Mouse (Mus musculus): Measurements from ENCODE around the gene Kcnc2.
A peak's percentile ranks its signal among the peaks of the same experiment; 100 is the strongest.
"Not testable (repeated sequence)": the region's sequence is repeated elsewhere in the genome, so short reads cannot be mapped to it uniquely, and the experiment has no call there.

Gene Kcnc2

DNA sequence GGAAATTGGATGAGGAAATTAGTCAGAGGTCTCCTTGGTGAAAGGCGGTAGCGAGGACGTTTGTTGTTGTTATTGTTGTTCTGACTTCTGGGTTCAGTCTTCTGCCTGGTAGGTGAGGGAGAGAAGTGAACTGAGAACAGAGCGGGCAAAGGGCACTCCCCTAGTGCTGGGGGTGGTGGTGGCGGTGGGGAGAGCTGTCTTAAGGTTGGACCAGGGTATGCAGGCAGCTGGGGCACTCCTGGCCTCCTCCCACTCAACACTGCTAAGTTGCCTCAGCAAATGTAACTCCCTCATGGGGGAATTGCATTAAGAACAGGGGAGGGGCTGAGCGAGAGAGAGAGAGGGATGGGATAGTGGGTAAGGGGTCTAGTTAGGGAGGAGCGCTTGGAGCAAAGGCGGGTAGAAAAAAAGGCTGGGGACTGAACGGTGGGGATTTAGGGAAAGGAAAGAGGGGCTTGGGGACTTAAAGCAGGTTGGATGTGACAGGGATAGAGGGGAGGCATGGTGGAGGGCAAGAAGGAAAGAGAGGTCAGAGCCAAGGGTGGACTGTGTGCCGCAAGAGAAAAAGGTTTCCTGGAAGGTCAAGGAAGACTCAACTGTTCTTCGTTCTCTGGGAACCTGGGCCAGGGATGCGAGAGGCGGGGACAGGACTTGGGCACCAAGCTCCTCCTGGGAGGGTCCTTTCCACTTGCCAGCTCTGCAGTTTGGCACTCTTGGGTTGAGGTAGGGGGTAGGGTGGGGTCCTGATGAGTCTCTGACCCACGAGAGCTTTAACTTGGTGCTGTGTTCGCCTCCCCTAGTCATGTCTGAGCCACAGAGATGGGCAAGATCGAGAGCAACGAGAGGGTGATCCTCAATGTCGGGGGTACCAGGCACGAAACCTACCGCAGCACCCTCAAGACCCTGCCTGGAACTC lies at the start of gene Kcnc2:
Gene Kcnc2 (plus strand): TSS at position 235 of the 916 bp plus-strand sequence.
- peak; percentile 7 to 13 for DNase-seq

DNA sequence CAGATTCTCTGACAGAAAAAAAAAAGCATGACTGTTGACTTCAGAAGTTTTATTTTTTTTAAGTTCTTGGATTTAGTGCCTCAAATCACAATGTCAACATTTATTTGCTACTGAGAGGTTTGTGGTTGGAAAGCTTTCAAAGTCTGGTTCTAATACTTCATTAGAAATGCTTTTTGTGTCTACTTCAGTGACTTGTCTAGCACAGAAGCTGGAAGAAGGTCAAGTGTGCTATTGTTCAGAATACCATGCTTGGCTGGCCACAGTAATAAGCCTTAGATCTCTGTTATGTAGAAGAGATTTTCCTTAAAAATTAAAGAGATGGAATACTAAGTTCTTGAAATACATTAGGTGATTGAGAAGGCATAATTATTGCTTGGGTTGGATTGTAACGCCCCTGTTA lies 43.8 kb upstream of the Kcnc2 start:
- DNase-seq = no peak

DNA sequence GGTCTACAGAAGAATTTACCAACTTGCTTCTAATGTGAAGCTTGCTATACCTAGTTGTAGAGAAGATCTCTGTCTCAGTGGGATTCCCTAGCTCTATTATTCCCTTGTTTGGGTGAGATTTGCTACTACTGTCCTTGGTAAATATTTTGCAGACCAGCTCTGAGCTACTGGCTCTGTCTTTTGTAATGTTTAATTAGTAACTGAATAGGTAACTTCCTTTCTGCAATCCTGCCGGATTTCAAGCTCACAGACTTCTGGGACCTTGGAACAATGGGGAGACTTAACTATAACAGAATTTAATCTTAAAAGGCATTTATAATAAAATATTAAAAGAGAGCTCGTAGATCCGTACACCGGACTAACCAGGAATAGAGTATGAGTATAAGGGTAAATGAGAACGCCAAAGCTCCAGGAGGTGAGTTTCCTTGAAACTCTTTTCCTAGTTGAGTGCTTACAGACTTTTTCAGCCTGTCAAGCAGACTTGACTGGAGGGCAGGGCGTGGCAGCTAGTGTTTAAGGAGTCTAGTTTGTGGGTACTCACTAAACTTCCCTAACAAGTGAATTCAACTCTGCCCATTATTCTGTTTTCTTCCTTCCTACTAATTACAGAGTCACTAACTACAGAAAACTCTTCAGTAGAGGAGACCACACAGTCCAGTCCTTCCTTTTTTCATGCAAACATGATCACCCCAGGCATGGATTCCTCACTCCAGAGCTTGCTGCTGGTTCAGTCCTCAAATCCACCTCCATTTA lies 41.7 kb upstream of the Kcnc2 start:
- DNase-seq = not testable (repeated sequence)

DNA sequence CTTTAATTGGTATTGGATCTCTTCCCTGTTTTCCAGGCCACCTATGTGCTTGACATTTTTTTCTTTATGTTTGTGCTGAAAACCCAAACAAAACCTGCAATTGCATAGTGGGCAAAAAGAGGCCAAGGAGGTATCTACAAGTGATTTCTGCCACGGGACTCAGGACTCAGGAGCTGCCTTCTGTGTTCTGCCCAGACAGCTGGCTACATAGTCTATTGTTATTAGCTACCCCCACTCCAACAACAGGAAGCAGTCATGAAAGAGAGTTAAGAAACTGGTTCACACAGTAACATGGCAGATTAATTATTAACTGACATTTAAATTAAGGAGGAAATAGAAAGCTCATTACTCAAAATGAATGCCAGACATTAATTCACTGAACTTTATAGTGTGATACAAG lies 38.2 kb upstream of the Kcnc2 start:
- DNase-seq = not testable (repeated sequence)

DNA sequence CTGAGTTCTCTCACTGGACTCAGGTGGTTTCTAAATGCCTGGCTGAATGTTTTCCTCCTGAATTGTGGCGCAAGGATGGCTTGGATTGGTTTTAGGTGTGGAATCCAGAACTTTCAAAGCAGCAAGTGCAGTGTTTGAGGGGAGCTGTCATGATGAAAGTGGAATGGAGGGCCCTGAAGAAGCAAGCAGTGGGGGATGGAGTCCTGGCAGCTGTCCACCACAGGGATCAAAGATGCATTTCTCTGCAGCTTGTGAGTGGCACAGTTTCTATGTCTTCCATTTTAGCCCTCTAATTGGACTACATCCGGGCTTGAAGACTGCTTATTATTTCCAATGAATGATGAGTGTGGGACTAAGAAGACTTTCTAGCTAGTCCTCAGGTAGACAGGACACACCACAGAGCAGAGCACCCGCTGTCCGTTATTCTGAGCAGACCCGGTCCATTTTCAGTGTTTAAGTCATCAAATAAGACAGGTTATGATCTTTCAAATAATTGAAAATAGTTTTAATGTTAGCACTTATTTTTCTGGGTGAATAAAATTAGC lies 35.5 kb upstream of the Kcnc2 start:
- peak in 1 of 2 experiments; percentile 3 for DNase-seq

DNA sequence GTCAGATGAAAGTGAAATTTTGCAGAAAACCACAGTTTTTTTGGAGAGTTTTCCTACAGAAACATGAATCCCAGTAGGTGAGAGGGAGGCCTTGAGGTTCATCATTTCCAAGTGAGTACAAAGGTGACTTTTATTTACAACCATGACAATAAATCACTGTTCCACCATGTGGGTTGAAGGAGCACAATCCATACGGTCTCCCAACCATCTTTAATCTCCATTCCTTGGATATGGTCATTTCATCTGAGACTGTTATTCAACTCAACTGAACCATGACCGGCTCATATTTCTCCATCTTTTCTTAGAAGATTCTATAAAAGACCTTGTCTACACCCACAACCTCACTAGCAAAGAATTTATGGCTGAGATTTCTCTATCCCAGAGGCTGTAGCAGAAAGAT lies 22.6 kb upstream of the Kcnc2 start:
- DNase-seq = no peak

GRCm38 (mm10) chr10:112263467-112263866 lies 7.5 kb upstream of the Kcnc2 start:
- no peak for DNase-seq

DNA sequence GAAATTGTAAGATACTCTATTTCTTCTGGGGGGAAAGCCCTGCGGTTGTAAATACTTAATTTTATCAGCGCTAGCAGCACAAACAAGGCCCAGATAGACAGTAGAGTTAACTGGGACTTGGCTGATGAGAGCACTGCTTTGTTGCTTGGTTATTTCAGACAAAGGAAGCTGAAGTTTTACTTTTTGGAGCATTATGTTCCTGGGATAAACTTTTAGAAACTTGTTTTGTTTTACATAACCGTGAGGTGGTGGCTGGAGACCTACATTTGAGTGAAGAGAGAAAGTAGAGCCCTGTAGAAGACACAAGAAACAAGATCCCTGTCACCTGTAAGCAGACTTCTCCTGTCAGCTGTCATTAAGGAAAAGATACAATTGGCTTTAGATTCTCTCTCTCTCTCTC lies 1.4 kb upstream of the Kcnc2 start:
- no peak for DNase-seq

- DNase-seq = peak; percentile 27 to 33
These were observed 761 bp upstream of the Kcnc2 start for GRCm38 (mm10) chr10:112269939-112270781.

DNA sequence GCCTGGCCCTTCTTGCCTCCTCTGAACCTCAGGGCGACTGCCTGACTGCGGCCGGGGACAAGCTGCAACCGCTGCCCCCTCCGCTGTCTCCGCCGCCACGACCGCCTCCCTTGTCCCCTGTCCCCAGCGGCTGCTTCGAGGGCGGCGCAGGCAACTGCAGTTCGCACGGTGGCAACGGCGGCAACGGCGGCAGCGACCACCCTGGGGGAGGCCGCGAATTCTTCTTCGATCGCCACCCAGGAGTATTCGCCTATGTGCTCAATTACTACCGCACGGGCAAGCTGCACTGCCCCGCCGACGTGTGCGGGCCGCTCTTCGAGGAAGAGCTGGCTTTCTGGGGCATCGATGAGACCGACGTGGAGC lies 863 bp downstream of the Kcnc2 start:
- peak; percentile 11 to 16 for DNase-seq

- peak; percentile 2 for DNase-seq
These were observed 1.2 kb downstream of the Kcnc2 start for GRCm38 (mm10) chr10:112272171-112272570.

GRCm38 (mm10) chr10:112277996-112278395 lies 7.1 kb downstream of the Kcnc2 start:
- DNase-seq = no peak

GRCm38 (mm10) chr10:112315136-112315535 lies 44.2 kb downstream of the Kcnc2 start:
- DNase-seq = peak; percentile 68 to 74

DNA sequence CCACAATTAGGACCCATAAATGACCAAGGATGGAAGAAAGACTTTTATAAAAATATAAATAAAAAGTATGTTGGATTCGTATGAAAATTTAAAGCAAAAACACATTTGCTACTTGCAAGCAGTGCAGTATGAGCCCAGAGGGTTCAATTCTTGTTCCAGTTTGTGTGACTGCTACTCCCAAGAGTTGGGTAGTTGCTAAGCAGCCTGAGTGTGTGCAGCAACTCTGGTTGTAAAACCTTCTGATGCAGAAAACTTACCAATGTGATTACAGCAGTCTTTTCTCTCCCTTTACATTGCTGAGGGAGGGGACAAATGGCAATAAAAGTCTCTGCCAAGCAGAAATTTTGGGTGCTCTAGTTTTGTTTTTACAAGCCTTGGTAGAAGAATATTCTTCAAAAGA lies 46.9 kb downstream of the Kcnc2 start:
- no peak for DNase-seq

DNA sequence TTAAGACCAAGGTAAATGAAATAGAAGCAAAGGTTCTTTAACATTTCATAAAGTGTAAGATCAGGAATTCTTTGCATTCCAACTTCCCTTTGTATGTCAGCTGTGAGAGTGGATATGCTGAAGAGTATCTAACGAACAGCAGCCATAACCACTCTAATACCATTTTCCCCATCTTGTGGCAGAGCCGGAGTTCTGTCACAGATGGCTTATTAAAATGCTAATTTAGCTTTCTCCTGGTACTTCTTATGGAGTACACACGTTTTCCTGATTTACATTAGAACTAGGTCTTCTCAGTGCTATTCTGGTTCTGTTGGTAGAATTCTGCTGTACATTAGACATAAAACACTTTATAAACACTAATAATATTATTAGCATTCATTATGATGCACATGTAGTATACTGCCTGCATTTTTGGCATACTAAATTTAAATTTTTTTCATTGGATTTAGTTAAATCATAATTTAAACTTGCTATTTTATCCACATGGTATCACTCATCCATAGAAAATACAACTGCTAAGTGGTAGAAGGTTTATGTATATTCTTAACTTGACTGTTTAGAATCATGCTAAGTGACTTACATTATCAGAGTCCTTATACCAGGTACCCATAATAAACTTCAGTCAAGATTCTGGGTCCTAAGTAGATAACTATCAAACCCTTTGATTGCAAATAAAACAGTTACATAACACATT lies 86.9 kb downstream of the Kcnc2 start:
- no peak for DNase-seq

DNA sequence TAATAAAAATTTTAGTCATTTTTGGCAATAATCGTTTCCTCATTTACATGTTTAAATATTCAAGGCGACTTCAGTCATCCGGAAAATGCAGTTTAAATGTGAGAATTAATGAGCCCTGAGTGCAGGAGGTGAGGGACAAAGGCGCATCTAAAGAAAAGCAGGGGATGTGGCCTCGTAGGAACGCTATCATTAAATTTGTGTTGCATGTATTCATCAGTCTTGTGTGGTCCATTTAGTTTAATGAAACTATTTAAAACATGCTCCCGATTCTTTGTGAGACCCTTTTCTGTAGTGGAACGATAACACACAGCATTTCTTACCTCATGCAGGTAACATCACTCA lies 87.4 kb downstream of the Kcnc2 start:
- DNase-seq = no peak

- DNase-seq = no peak
These were observed 89.8 kb downstream of the Kcnc2 start for GRCm38 (mm10) chr10:112360704-112361103.

DNA sequence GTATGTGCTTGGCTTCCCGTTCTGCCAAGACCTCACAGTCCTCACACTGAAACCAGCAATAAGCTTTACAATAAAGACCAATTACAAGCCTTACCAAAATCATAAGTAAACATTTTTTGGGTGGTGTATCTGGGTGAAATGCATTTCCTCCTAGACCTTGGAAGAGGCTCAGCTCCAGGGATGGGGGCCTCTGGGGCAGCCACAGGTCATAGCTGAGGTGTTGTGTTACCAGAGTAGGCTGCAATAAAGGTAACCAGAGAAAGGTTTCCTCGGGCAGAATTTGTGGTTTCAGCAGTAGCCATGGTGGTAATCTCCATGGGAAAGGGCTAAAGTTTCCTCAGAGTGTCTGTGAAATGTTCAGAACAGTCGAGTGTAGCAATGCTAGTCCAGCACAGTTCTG lies 97.4 kb downstream of the Kcnc2 start:
- no peak for DNase-seq

DNA sequence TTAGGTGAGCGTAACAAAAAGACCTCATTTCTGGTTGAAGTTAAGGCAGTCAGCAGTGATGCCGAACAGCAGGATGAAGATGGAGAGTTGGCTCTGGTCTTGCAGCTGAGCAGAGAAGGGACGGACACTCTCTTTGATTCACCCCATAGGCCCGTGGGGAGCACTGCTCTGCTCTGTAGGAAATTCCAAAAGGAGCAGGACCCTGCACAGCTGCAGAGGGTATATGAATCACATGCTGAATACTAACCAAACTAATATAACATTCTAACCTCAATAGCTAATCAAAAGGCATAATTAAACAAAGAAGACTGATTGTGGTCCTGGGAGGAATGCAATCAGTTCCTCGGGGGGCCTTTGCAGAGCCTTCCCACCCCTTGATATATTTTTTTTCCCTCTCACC lies 106.2 kb downstream of the Kcnc2 start:
- DNase-seq = no peak

GRCm38 (mm10) chr10:112378465-112378864 lies 107.5 kb downstream of the Kcnc2 start:
- peak; percentile 46 to 60 for DNase-seq

DNA sequence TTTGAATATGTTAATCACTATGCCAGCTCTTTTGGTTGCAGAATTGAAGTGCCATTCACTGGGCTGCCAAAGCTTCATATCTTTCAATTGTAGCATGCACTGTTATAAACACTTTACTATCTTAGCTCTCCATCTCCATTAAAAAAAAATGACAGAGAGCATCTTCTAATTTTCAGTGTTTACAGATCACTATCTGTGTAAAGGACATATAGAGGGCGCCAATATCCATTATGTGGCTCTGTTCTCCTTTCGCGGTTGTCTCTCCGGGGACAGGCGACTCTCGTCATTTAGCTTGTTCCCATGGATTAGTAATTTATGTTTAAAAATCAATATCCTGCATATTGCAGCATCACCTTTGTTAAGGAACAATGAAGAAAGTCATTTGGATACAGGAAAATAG lies 109.7 kb downstream of the Kcnc2 start:
- no peak for DNase-seq

- DNase-seq = no peak
These were observed 123.6 kb downstream of the Kcnc2 start for GRCm38 (mm10) chr10:112394399-112394970.
